Mouse (Mus musculus): ENCODE data around the gene Slc37a1.

Slc37a1 gene

GRCm38 (mm10) chr17:31295215-31295891 lies 8.8 kb downstream of the Slc37a1 start:
- DNase-seq: no peak

GRCm38 (mm10) chr17:31295892-31296781 lies 9.5 kb downstream of the Slc37a1 start:
- peak; percentile 51 for DNase-seq

DNA sequence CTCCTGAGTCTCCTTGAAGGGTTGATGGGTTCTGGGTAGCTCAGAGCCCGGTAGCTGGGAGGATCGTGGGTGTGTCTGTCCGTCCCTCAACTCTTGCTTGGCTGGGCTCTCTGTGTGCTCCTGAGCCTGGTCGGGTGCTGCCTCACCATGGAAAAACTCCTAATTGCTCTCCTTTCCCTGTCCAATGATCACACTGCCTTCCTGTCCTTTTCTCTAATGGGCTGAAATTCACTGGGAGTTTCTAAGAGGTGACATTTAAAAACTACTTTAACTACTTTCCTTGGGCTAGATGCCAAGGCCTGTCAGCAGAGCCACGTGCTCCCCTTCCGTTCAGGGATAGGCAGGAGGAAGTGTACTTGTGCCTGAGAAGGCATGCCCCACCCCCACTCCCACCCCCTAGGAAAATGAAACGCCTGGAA lies 10.9 kb downstream of the Slc37a1 start:
- DNase-seq: no peak

DNA sequence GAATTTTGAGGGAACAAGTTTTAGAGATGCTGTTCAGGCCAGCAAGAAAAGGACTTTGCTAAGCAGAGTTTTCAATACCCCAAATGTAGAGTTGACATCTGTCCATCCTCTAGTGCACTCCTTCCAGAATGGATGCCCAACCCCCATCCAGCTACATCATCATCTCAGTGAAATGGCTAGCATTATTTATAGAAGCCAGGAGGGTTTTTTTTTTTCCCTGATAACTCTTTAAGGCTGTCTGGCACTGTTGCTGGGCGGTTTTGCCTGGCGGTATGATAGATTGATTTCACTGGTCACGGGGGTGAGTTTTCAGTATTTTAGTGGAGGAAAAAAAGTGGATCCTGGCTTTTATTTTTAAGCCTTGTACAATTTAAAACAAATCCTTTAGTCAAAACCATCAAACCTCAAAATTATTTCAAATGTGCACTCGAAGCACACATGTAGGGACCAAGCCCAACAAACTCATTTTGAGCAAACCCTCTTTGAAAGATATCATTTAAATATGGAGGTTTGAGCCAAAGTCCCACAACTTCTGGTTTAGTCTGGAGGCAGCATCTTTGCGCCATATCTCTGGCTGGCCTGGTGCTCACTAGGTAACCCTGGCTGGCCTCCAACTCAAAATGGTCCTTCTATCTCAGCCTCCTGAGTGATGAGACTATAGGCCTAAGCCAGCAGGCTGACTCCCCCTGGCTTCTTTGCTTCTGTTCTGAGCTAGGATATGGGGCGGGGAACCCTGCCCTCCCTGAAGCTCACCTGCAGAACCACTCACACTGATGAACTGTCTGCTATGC lies 12.0 kb downstream of the Slc37a1 start:
- DNase-seq: no peak

DNA sequence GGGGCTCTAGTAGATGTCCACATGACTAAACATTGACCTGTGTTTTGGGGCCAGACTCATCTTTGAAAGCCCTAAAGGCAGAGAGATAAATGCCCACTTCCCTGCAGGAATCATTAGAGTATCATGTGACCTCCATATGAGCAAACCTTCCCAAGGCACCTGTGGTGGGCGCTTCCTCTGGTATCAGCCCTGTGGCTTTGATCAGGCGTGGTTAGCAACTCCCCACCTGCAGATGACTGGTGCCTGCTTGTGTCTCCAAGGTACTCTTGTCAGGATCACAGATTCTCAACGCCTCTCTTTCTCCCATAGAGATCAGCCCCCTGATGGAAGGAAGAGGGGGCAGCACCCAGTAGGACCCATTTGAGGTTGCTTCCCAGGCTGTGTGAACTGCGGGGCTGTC lies 13.4 kb downstream of the Slc37a1 start:
- no peak for DNase-seq

DNA sequence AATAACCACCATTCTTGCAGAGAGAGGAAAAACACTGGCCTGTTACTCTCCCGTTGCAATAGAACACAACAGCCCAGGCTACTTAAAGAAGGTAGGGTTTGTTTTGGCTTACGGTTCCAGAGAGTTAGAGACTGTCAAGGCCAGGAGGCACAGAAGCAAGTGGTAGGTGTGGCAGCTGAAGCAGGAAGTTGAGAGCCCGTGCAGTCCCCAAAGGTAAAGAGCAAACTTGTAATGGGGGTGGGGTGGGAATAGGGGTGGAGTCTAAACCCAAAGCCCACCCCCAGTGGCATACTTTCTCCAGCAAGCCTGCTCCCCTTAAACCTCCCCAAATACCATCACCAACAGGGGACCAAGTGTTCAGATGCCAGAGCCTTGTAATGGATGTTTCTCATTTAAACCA lies 14.1 kb downstream of the Slc37a1 start:
- DNase-seq: no peak

DNA sequence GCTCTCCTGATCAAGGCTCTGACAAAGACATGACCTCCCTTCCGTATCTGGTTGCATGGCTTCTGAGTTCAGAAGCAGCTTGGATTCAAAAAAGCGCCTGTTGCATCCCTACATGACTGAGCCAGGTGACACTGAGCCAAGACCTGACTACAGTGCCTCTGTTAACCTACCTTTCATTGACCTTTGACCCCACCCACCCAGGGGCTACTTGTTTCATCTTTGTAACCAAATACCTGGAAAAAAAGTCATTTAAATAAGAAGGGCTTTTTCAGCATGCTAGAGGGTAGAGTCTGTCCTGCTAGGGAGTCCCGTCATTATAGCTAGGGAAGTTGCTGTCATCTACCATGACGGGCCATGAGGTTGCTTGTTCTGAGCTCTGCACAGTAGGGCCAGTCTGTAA lies 16.8 kb downstream of the Slc37a1 start:
- DNase-seq: no peak

DNA sequence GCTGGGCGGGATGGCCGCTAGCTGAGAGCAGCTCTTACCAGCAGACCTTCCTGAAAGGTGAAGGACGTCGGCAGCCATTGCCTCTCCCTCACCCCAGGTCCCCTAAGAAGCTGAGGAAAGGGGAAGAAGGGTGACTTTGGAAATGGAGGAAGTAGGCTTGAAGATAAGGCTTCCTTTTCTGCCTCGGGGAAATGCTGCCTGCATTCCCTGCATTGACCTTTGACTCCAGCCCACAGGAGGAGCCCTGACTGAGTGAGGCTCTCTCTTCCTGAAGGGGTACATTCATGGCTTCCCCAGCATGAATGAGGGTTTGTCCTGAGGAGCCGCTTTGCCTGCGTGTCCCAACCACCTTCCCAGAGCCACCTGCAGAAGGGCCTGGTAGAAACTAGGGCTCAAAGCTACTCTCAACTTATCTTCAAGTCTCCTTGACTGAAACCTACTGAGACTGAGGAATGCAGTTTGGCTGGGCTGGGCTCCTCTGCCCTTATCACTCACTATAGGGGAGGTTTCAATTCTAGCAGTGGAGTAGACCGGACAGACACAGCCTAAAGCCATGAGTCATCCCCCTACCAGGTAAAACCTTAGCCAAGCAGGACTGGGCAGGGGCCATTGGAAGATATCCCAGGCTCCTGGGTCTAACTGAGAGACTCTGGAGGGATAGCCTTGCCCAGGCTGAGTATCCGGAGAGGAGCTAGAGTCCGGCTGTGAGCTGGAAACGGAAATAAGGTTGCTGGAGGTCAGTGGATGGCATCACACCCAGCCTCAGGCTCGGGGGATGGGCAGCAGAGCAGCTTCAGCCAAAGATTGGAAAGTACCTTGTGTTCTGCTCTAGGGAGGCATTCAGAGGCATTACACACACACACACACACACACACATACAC lies 18.5 kb downstream of the Slc37a1 start:
- no peak for DNase-seq

GRCm38 (mm10) chr17:31305776-31306120 lies 19.2 kb downstream of the Slc37a1 start:
- no peak for DNase-seq

GRCm38 (mm10) chr17:31307756-31308155 lies 21.2 kb downstream of the Slc37a1 start:
- DNase-seq: no peak

GRCm38 (mm10) chr17:31308291-31308816 lies 21.8 kb downstream of the Slc37a1 start:
- DNase-seq: no peak

GRCm38 (mm10) chr17:31309281-31309793 lies 22.7 kb downstream of the Slc37a1 start:
- DNase-seq: no peak

DNA sequence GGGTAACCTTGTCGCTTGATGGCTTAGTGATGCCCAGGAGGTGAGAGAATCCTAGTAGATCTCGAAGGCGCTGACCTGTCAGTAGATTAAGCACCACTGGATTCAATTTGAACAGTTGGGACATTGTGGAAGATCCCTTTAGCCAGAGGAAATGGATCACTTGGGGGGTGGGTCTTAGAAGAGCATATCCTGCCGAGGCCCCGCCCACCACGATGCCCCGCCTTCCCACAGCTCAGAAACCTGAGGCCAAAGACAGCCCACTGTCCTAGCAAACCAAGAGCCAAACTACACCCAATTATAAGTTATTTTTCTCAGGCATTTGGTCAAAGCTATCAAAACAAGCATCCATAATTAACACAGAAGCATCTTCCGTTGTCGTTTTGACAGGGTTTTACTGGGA lies 24.5 kb downstream of the Slc37a1 start:
- no peak for DNase-seq

GRCm38 (mm10) chr17:31312648-31313047 lies 26.1 kb downstream of the Slc37a1 start:
- no peak for DNase-seq

GRCm38 (mm10) chr17:31315046-31315792 lies 28.6 kb downstream of the Slc37a1 start:
- DNase-seq: no peak

GRCm38 (mm10) chr17:31315993-31316392 lies 29.4 kb downstream of the Slc37a1 start:
- DNase-seq: no peak

DNA sequence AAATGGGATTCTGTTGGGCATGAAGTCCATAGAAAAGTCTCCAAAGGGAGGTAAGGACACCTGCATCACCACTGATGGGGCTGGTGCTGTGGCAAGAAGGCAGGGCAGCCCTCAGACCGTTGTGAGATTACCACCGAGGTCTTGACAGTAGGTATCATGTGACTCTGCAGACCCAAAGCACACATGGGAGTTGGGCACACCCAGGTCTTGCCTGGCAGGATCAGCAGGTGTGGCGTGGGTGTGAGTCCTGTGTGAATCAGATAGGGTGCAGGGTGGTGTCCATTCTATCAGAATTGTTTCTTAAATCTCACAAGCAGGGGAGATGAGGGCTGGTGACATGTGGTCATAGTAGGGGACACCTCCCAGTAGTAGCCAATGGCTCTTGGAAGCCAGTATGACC lies 30.4 kb downstream of the Slc37a1 start:
- DNase-seq: no peak

GRCm38 (mm10) chr17:31317521-31318272 lies 31.1 kb downstream of the Slc37a1 start:
- no peak for DNase-seq

GRCm38 (mm10) chr17:31318906-31319767 lies 32.5 kb downstream of the Slc37a1 start:
- no peak for DNase-seq

All from cerebellum, adult 9-10 months (tissue).